Mouse (Mus musculus) splenic B cell, adult 2 months (primary cell): ENCODE results near the gene Ppp1r16b.
"Not testable (repeated sequence)": the region's sequence is repeated elsewhere in the genome, so short reads cannot be mapped to it uniquely, and the experiment has no call there.

Experiments used
- DNase-seq: peaks from one replicate; pipeline ENCODE4 v3.0.0-alpha.2; 2011; ENCODE audit warnings: low read depth, low spot score
- H3K27me3 ChIP-seq: 2 replicates; pipeline ENCODE4 v1.6.1; 2012; ENCODE audit warnings: mild to moderate bottlenecking, low read length, moderate library complexity, mixed read lengths; ENCODE audit not compliant: control insufficient read depth, poor library complexity, insufficient read depth, severe bottlenecking
- H3K36me3 ChIP-seq: 2 replicates; pipeline ENCODE4 v1.6.1; 2012; ENCODE audit warnings: mild to moderate bottlenecking, low read length, moderate library complexity, mixed read lengths; ENCODE audit not compliant: control insufficient read depth, poor library complexity, insufficient read depth, severe bottlenecking

Ppp1r16b gene

DNA sequence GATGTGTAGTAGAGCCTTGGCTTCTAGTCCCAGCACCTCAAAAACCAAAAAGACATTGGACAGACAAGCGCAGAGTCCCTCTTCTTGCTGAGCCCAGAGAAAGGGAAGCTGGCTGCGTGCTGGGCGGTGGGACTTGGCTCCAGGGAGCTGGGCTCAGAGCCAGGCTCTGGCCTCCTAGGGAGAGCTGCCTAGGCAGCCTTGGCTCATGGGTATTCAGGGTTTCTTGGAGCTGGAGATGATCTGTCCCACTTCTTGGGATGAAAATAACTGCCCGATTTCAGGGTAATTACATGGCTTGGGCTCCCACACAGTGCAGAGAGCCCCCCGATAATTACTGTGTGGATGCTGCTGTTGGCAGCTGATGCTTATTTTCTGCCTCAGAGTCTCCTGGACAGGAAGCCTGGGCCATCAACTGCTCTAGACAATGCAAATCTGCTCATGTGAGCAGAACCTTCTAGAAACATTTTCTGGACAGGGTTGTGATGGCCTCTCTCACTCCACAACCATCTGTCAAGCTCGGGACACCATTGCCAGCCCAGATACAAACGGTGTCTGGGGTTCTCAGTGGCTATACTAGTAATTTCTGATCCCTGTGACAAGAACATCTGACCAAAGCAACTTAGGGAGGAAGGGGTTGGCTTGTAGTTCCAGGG is 69.4 kb downstream of the Ppp1r16b start:
- peaks cover 2% of the 10 kb centered on the region; the same call in 1 of the 2 replicates for H3K36me3 ChIP-seq
- H3K27me3 ChIP-seq = no peaks in the 10 kb centered on the region
- DNase-seq = peak; percentile 79

GRCm38 (mm10) chr2:158735340-158735739 is 70.1 kb downstream of the Ppp1r16b start:
- H3K36me3 ChIP-seq = no peaks in the 10 kb centered on the region; the same call in none of the 2 replicates
- no peaks in the 10 kb centered on the region for H3K27me3 ChIP-seq
- peak; percentile 83 for DNase-seq

DNA sequence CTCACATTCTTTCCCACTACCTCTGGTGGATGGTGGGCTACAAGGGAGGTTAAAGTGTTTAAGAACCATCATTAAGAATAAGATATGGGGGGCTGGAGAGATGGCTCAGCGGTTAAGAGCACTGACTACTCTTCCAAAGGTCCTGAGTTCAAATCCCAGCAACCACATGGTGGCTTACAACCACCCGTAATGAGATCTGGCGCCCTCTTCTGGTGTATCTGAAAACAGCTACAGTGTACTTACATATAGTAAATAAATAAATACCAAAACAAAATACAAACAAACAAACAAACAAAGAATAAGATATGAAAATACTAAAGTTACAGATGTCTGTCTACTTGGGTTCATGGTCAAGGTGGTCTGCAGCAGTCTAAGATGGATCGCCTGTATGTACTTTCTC is 71.0 kb downstream of the Ppp1r16b start:
- H3K27me3 ChIP-seq, H3K36me3 ChIP-seq, DNase-seq: not testable (repeated sequence)

DNA sequence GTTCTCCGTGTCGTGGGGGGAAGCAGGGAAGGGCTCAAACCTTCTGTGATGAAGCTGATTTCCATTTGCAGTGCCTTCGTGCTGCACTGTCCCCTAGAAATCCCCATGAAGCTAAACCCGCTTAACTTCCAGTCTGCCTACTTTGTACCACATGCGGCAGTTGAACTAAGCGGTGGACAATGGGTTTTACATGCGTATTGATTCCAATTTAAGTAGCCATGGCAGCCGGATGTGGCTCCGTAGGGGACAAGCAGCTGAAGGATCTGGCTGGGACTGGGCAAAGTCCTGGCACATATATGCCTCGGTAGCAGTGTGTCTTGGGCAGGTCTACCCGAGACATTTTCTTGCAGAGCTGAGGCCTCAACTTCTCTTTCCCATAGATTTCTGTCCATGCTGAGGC is 73.4 kb downstream of the Ppp1r16b start:
- DNase-seq = no peak
- Histone ChIP-seq H3K27me3 (no peaks in the 10 kb centered on the region), H3K36me3 (peaks cover 18% of the 10 kb centered on the region)

- H3K36me3 ChIP-seq = peaks cover 18% of the 10 kb centered on the region
- H3K27me3 ChIP-seq = no peaks in the 10 kb centered on the region
- DNase-seq = peak; percentile 44
Observed at GRCm38 (mm10) chr2:158739113-158739512, 73.9 kb downstream of the Ppp1r16b start.

GRCm38 (mm10) chr2:158741011-158741501 is 75.9 kb downstream of the Ppp1r16b start:
- DNase-seq = no peak
- Histone ChIP-seq H3K27me3 (no peaks in the 10 kb centered on the region), H3K36me3 (peaks cover 18% of the 10 kb centered on the region)

DNA sequence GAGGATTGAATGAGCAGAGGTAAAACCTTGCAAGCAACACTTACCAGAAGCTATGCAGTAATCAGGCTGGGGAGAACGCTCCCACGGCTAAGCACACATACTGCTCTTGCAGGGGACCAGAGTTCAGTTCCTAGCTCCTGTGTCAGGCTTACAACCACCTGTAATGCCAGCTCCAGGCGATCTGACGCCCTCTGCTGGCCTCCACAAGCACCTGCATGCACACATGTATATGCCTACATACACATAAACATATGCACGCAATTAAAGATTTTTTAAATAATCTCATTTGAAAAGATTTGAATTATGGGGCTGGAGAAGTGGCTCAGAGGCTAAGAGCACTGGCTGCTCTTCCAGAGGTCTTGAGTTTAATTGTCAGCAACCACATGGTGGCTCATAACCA is 77.2 kb downstream of the Ppp1r16b start:
- Histone ChIP-seq H3K27me3 (no peaks in the 10 kb centered on the region), H3K36me3 (peaks cover 22% of the 10 kb centered on the region)
- DNase-seq = no peak

DNA sequence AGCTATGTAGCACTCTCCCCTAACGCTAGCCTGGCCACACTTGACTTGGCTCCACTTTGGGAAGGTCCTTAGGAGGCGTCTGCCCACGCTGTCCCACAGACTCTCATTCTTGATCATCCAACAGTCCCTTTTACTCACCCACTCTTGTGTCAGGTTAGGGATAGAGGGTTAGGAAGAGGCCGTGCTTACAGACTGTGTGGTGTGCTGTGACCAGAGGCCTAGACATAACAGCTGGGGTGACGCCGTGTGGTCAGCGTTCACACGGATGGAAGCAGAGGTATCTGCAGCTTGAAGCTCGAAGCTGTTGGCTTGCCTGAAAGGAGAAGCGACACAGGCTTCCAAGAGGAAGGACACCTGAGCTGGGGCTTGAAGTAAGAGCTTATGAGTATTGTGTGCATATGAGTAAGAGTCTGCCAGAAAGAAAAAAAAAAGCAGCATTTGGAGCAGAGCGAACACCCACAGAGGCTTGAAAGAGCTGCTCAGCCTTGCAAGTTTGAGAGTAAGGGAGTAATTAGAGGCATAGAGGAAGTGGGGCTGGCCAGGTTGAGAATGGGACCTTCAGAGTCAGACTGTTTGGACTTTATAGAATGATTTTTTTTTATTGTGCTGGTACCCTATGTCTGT is 78.4 kb downstream of the Ppp1r16b start:
- Histone ChIP-seq H3K36me3 (peaks cover 24% of the 10 kb centered on the region), H3K27me3 (no peaks in the 10 kb centered on the region)
- DNase-seq = no peak

DNA sequence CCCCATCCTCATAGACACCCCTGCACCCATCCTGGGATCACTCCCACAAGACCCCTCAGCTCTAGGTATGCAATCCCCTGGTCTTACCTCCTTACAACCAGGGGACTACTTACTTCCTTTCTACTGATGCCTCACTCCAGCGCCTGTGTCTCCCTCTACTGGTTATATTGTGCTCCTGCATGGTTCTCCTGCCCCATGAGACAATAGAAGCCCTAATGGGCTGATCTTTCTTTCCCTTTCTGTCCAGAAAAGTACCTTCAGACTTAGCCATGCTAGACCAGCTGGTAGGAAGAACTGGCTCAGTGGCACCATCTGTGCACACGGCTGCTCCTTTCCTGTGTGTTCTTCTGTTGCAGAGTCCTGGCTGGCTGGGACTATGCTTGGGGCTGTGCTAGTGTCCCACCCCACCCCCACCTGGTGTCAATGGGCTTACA is 79.9 kb downstream of the Ppp1r16b start:
- H3K27me3 ChIP-seq = no peaks in the 10 kb centered on the region
- peak; percentile 88 for DNase-seq
- H3K36me3 ChIP-seq = peaks cover 25% of the 10 kb centered on the region

- Histone ChIP-seq H3K36me3 (peaks cover 25% of the 10 kb centered on the region), H3K27me3 (no peaks in the 10 kb centered on the region)
- DNase-seq = no peak
Observed at GRCm38 (mm10) chr2:158746164-158746563, 81.0 kb downstream of the Ppp1r16b start.

- Histone ChIP-seq H3K27me3 (no peaks in the 10 kb centered on the region), H3K36me3 (peaks cover 32% of the 10 kb centered on the region)
- DNase-seq = no peak
Observed at GRCm38 (mm10) chr2:158749366-158749765, 84.2 kb downstream of the Ppp1r16b start.

GRCm38 (mm10) chr2:158760231-158760630 is 95.0 kb downstream of the Ppp1r16b start:
- H3K36me3 ChIP-seq = peaks cover 30% of the 10 kb centered on the region
- DNase-seq = no peak
- H3K27me3 ChIP-seq = no peaks in the 10 kb centered on the region

GRCm38 (mm10) chr2:158762339-158762738 is 97.1 kb downstream of the Ppp1r16b start:
- Histone ChIP-seq H3K27me3 (no peaks in the 10 kb centered on the region), H3K36me3 (peaks cover 14% of the 10 kb centered on the region; the same call in 1 of the 2 replicates)
- DNase-seq = no peak

DNA sequence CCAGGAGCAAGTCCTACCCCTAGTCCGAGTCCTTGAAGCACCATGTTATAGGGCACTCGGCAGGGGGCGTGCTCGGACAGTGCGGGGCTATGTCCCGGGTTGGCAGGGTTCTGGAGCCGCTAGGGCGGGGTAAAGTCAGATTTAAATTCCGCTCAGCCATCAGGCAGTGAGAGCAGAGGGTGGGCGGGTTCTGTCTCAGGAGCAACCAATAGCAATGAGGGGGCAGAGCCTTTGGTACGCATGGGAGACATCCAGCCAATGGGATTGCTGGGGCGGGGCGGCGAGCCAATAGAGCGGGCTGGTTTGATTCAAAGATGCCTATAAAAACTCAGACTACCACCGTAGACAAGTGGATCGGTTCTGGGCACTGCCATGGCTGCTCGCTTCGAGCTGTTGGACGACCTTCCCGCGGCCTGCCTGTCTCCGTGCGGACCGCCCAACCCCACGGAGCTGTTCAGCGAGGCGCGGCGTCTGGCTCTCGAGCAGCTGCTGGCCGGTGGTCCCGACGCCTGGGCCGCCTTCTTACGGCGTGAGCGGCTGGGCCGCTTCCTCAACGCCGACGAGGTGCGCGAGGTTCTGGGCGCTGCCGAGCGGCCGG is 102.6 kb downstream of the Ppp1r16b start, which contains the start of gene Fam83d:
Fam83d (plus strand) TSS at position 352 of the 598 bp plus-strand sequence.
- DNase-seq = peak; percentile 97
- H3K36me3 ChIP-seq = peaks cover 3% of the 10 kb centered on the region; the same call in 1 of the 2 replicates
- no peaks in the 10 kb centered on the region for H3K27me3 ChIP-seq

GRCm38 (mm10) chr2:158768350-158768749 is 103.2 kb downstream of the Ppp1r16b start:
- no peaks in the 10 kb centered on the region; the same call in 1 of the 2 replicates for H3K36me3 ChIP-seq
- H3K27me3 ChIP-seq = no peaks in the 10 kb centered on the region
- DNase-seq = peak; percentile 58
